Mouse (Mus musculus): ENCODE data around the gene Lrrc74b.

DNA sequence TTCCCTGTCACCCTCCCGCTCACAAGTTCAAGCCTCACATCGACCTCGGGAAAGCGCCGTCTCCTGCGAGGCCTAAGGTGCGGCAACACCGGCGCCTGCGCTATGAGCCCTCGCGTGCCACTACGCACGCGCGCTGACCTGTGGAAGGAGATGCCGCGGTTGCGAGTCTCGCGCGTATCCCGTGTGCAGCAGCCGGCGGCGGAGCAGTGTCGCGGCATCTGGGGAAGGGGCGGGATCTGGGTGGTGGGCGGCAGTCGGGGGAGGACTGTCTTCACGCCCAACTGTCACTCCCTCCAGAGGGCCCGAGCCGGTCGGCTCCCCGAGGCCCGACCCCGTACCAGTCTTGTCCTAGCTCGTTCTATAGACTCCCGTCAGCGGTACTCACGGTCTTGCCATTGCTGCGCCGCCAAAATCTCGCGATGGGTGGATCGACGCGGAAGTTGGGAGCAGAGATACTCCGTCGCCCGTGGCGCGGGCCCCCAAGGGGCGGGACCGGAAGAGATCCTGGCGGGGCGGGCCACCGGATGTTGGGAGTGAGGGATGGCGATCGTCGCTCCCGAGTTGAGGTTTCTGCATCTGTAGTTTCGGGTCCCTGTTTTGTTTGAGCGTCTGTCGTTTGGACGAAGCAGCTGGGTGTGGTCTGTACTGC, 30.3 kb downstream of the Lrrc74b start, which contains the start of gene Thap7:
- TF ChIP-seq CTCF (IDR thresholded peaks at IDR 0.05; ENCODE audit: low read depth): no peak
- TF ChIP-seq EP300 (IDR thresholded peaks at IDR 0.05; ENCODE audit: low read depth): peak; percentile 86

Data from liver, postnatal 0 days (tissue).